Mouse (Mus musculus): ENCODE results near the gene Chaf1a.
A peak's percentile ranks its signal among the peaks of the same experiment; 100 is the strongest.

- peak; percentile 91 for TF ChIP-seq POLR2A (IDR thresholded peaks at IDR 0.05; ENCODE audit: insufficient read depth, low read depth, low read length)
- TF ChIP-seq CTCF (IDR thresholded peaks at IDR 0.05), result peak; percentile 33
Observed at GRCm38 (mm10) chr17:56109219-56110051, 69.2 kb downstream of the Chaf1a start, which contains the start of gene Plin4.
